In genomic region chr1:38448854-38449253, GRCm38 (mm10) we compare ENCODE assay signal across 14 mouse cellular contexts.
A peak's percentile ranks its signal among the peaks of the same experiment; 100 is the strongest.
DNase-seq lines count a peak whose midpoint lies in the region; ATAC-seq and TF ChIP-seq lines count a peak whose summit lies in the region.
"Had no signal": no experiment of that assay in that cellular context is flagged by ENCODE, and none has a peak within 500 bp of the region (broad histone marks: within the 10 kb centered on the region; RNA-seq: fewer than 3 reads in every experiment).

No protein-coding gene starts in this region.

- H3K27ac ChIP-seq in forebrain, embryonic 10.5 days: peak overlapping the region; percentile 35; the same call in 1 of the 2 replicates
- no peak overlapping the region for H3K27ac ChIP-seq in forebrain, embryonic 11.5 days (ENCODE audit: low read depth, low read length)
- H3K27ac ChIP-seq in kidney, embryonic 16.5 days (ENCODE audit: low read length): no peak overlapping the region
- no peak overlapping the region for H3K27ac ChIP-seq in stomach, postnatal 0 days (replicated peaks)
- H3K27ac ChIP-seq: forebrain, embryonic 12.5 days; heart, adult 2 months; left cerebral cortex, adult 2 months; macrophage had no signal

- H3K4me2 ChIP-seq in forebrain, embryonic 11.5 days (ENCODE audit: low read depth, low read length, severe bottlenecking): no peak overlapping the region
- no peak overlapping the region for H3K4me2 ChIP-seq in kidney, embryonic 16.5 days (replicated peaks; ENCODE audit: low read depth, low read length)
- no peak overlapping the region for H3K4me2 ChIP-seq in stomach, postnatal 0 days (replicated peaks; ENCODE audit: low read depth)
- H3K4me2 ChIP-seq: forebrain, embryonic 12.5 days had no signal

- no peak overlapping the region for H3K9ac ChIP-seq in forebrain, embryonic 11.5 days (ENCODE audit: low read length)
- no peak overlapping the region for H3K9ac ChIP-seq in kidney, embryonic 16.5 days (replicated peaks; ENCODE audit: low read length)
- no peak overlapping the region for H3K9ac ChIP-seq in stomach, postnatal 0 days (ENCODE audit: low read length)
- H3K9ac ChIP-seq: forebrain, embryonic 12.5 days had no signal

- no peak for DNase-seq in forebrain, embryonic 10.5 days (ENCODE audit: extremely low spot score, low spot score)
- DNase-seq in forebrain, embryonic 11.5 days (ENCODE audit: low spot score): no peak
- no peak for DNase-seq in kidney, adult 18-20 months
- DNase-seq in right cerebral cortex, adult 2 months (ENCODE audit: low spot score in 2 of 2): peak; percentile 21
- no peak for DNase-seq in right cerebral cortex, postnatal 25 days
- no peak for DNase-seq in stomach, postnatal 0 days (ENCODE audit: low spot score)
- DNase-seq in left cerebral cortex, adult 18-20 months (ENCODE audit: low spot score in 2 of 2): no peak
- DNase-seq: cerebellum, adult 9-11 months; heart, adult 2 months had no signal

- no peak for TF ChIP-seq CTCF in stomach, postnatal 0 days (IDR thresholded peaks at IDR 0.05; ENCODE audit: low read depth)

- ATAC-seq in forebrain, embryonic 11.5 days (replicated peaks; ENCODE audit: low FRiP score): no peak
- ATAC-seq in kidney, embryonic 16.5 days (ENCODE audit: low FRiP score, low TSS enrichment): peak; percentile 73
- no peak for ATAC-seq in stomach, postnatal 0 days (ENCODE audit: low FRiP score, low TSS enrichment)
- ATAC-seq: intestine, embryonic 16.5 days had no signal

- TF ChIP-seq EP300 in stomach, postnatal 0 days (optimal IDR thresholded peaks at IDR 0.05): no peak

- H3K4me1 ChIP-seq in forebrain, embryonic 10.5 days: peaks cover 41% of the 10 kb centered on the region
- no peaks in the 10 kb centered on the region; the same call in 1 of the 2 replicates for H3K4me1 ChIP-seq in forebrain, embryonic 11.5 days (replicated peaks; ENCODE audit: control insufficient read depth, insufficient read depth, low read length)
- peaks cover 6% of the 10 kb centered on the region for H3K4me1 ChIP-seq in kidney, embryonic 16.5 days (ENCODE audit: insufficient read depth, low read length)
- H3K4me1 ChIP-seq in stomach, postnatal 0 days (replicated peaks; ENCODE audit: control insufficient read depth, insufficient read depth): no peaks in the 10 kb centered on the region

- no peaks in the 10 kb centered on the region for H3K9me3 ChIP-seq in forebrain, embryonic 10.5 days
- no peaks in the 10 kb centered on the region for H3K9me3 ChIP-seq in forebrain, embryonic 11.5 days (ENCODE audit: control insufficient read depth, low read length)
- no peaks in the 10 kb centered on the region for H3K9me3 ChIP-seq in kidney, embryonic 16.5 days (ENCODE audit: low read length)
- H3K9me3 ChIP-seq in stomach, postnatal 0 days (ENCODE audit: control insufficient read depth, low read length): no peaks in the 10 kb centered on the region
- H3K9me3 ChIP-seq: forebrain, embryonic 12.5 days had no signal

- no peaks in the 10 kb centered on the region for H3K27me3 ChIP-seq in forebrain, embryonic 10.5 days (ENCODE audit: poor library complexity, severe bottlenecking)
- H3K27me3 ChIP-seq in forebrain, embryonic 11.5 days (ENCODE audit: control insufficient read depth, insufficient read depth, low read length): no peaks in the 10 kb centered on the region
- H3K27me3 ChIP-seq in kidney, embryonic 16.5 days (ENCODE audit: insufficient read depth, low read length): no peaks in the 10 kb centered on the region
- no peaks in the 10 kb centered on the region for H3K27me3 ChIP-seq in stomach, postnatal 0 days (ENCODE audit: control insufficient read depth, insufficient read depth, low read length)
- H3K27me3 ChIP-seq: forebrain, embryonic 12.5 days had no signal

- H3K36me3 ChIP-seq in forebrain, embryonic 10.5 days (replicated peaks): no peaks in the 10 kb centered on the region
- no peaks in the 10 kb centered on the region for H3K36me3 ChIP-seq in forebrain, embryonic 11.5 days (ENCODE audit: control insufficient read depth, insufficient read depth, low read length)
- no peaks in the 10 kb centered on the region for H3K36me3 ChIP-seq in kidney, embryonic 16.5 days (ENCODE audit: insufficient read depth, low read length)
- no peaks in the 10 kb centered on the region for H3K36me3 ChIP-seq in stomach, postnatal 0 days (ENCODE audit: control insufficient read depth, insufficient read depth, low read length)
- H3K36me3 ChIP-seq: forebrain, embryonic 12.5 days had no signal

- 67% methylated on average over 3 of the region's 3 CpGs for WGBS in forebrain, embryonic 10.5 days
- 68% methylated on average over 3 of the region's 3 CpGs for WGBS in forebrain, embryonic 11.5 days
- WGBS in kidney, embryonic 16.5 days: 38% methylated on average over 3 of the region's 3 CpGs
- WGBS in stomach, postnatal 0 days: 71% methylated on average over 3 of the region's 3 CpGs

- no peak overlapping the region for H3K4me3 ChIP-seq in forebrain, embryonic 10.5 days
- H3K4me3 ChIP-seq in forebrain, embryonic 11.5 days (ENCODE audit: low read depth, low read length): no peak overlapping the region
- no peak overlapping the region for H3K4me3 ChIP-seq in kidney, embryonic 16.5 days (ENCODE audit: low read length)
- H3K4me3 ChIP-seq in stomach, postnatal 0 days (ENCODE audit: low read depth, low read length): no peak overlapping the region
- H3K4me3 ChIP-seq: forebrain, embryonic 12.5 days; heart, adult 2 months; left cerebral cortex, adult 2 months had no signal

Comparison
In these comparisons a context has a peak if more than half of its experiments do, and no peak if none do; other contexts are left out.
1. DNase-seq: peak in right cerebral cortex, adult 2 months (2 of 2); none in forebrain, embryonic 10.5 days (single experiment), forebrain, embryonic 11.5 days (single experiment), kidney, adult 18-20 months (single experiment), right cerebral cortex, postnatal 25 days (single experiment), stomach, postnatal 0 days (single experiment) and left cerebral cortex, adult 18-20 months (0 of 2).